Mouse (Mus musculus): ENCODE measurements at regions not wholly inside any gene's neighbourhood (a gene's known extent, or its start where the extent isn't known, plus 50 kb on each side); places are given as distances from the start of the nearest gene placed in this dataset.

DNA sequence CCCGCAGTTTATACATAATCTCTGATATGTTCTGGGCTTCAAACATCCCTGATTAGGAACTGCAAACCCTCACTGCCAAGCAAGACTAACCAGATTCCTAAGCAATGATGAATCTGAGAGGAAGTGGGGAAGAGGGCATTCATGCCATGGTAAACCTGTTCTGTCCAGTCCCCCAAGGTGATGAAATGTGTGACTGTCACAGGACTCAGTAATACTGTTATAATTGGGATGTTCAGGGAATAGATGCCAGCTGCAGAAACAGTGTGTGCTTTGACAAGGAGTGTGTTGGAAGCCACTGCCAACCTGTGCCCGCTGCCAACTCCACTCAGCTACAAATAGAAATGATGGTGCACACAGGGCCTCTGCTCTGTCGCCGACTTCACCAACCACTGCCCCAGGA lies 466.0 kb downstream of the Efna5 start:
- no peak for DNase-seq (ENCODE audit: low spot score in 2 of 2)

DNA sequence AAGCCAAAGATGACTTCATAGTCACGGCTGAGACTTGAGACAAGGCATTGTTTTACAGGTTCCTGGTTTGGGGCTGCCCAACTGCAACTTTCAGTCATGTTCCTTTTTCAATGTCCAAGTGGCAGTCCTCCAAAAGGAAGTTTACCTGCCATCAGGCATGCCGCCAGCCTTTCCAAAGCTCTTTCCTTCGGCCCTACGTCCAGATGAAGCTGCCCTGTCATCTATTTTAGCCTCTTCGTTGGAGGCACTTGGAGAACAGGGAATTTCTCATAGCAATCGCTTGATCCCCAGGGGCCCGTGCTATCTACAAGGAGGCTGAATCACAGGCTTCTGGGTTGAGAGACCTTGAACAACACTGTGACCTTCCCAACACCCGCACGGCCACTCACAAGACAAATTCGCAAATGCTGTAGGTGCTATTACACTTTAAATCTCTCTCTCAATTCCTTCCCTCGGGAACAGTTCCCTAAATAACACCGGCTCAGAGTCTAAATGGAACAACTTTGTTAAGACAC lies 468.4 kb downstream of the Efna5 start:
- no peak for DNase-seq (ENCODE audit: low spot score in 2 of 2)

DNA sequence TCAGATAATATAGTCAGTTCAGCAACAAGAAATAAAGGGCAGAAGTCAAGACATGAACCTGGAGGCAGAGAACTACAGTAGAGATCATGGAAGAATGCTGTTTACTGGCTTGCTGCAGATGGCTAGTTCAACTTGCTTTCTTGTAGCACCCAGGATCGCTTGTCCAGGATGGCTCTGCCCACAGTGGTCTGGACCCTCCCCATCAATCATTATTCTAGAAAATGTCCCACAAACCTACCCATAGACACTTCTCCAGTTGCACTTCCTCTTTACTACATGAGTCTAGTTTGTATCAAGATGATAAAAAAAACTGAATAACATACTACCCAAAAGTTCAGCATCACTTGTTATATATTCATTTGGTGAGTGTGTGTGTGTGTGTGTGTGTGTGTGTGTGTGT lies 477.4 kb downstream of the Efna5 start:
- DNase-seq (ENCODE audit: low spot score in 2 of 2), result no peak

DNA sequence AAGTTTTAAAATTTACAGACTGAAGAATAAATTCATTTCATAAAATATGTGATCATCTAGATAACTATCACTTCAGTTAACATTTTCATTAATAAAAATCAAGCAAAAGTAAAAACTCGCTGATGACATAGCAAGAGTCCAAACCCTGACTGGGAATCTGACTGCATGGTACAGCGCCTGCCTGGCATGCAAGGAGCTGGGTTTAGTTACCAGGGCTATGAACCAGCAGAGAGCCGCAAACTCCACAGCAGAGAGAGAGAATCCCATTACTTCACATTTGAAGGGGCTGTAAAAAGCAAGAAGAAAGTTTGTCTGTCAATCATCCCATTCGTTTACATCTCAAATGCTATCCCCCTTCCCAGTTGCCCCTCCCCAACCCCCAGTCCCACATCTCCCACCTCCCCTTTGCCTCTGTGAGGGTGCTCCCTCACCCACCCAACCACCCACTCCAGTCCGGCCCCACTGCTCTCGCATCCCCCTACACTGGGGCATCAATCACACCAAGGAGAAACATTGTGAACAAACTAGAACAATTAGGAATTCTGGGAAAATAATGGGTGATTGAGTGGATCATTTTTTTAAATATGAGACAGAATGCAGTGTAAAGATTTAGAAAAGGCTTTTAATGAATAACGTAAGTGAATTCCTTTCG lies 487.6 kb downstream of the Efna5 start:
- no peak for DNase-seq (ENCODE audit: low spot score in 2 of 2)

DNA sequence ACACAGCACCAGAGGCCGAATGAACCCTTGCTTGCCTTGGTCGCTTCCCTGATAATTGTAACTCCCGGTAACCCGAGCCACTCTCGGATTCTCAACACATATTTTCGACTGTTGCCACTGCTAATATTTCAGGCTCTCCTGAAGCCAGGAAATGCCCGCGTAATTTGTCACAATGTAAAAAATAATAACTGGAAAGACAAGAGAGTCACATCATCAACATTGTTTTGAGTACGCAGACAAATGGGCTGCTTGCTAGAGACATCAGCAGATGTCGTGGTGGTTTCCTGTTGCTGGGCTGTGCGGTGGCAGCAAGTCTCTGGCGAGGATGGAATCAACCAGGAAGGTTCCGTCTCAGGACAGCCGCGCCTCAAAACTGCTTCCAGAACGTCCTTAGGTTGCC lies 497.1 kb downstream of the Efna5 start:
- DNase-seq (ENCODE audit: low spot score in 2 of 2), result no peak

DNA sequence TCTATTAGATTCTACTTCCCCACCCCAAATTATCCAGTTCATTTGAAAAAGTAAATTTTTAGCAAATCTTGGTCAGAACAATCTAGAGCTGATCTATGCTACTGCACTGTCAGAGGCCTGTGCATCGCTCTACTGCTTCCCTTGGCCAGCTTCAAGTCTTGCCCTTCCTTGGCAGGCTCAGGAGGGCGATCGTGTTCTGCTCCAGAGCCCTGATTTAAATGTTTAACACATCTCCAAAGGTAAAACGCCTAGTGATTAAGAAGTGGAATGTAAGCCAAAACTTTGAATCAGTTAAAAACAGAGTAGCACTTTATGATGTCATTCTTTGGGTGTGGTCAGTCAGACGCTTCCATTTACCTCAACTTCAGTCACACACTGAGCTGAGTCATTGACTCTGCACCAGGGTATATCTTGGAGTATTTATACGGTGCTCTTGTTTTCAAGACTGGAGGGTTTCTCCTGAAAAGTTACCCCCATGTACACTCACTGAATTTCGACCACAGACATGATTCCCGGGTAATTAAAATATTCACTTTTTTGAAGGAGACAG lies 502.2 kb downstream of the Efna5 start:
- DNase-seq (ENCODE audit: low spot score in 2 of 2), result no peak

DNA sequence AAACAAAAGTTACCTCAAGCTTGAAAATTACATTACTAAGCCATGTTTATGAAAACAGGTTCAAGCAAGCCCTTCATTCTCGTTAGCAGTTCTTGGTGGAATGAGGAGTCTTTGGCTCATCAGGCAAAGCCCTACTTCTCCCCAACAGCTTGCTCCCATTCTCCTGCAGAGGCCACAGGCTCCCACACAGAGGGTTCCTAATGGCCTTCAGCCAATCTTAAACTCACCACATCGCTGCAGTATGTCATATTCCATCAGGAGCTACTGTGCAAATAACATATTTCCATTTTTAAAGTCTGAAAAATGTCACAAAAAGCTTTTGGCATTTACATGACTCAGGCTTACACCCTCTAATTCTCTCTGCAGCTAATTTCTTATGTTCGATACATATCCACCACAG lies 512.0 kb downstream of the Efna5 start:
- DNase-seq (ENCODE audit: low spot score in 2 of 2), result no peak

DNA sequence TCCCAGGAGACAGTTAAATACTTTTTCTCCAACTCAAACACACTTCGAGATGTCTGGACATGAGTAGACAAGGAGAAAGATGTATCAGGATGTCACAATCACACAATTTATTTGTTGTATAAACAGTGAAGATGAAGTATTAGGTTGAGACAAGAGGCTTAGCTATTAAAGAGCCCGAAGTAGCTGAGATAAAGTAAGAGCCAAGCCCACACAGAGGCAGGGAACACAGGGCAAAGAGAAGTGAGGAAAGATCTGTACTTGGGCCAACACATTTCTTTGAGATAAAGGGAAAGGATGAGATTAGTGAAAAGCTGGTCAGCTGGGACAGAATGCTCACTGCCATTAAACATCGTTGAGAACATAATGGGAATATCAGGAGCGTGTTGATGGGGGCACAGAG lies 513.2 kb downstream of the Efna5 start:
- no peak for DNase-seq (ENCODE audit: low spot score in 2 of 2)

DNA sequence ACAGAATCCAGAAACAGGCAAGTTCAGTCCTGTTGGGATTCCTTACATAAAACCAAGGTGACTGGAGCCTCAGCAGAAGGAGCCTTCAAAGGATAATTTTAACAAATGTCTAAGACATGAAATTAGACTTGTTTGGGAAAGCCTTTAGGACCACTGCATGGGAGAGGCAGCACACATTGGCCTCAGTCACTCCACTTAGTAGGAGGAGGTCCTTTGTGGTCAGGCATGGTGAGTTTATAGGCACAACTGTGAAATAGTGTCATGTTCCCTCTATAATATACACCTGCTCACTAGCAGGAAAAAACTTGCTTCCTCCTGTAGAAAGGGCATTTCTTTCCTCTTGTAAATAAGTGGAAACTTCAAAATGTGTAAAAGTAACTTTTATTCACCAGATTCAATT lies 522.8 kb downstream of the Efna5 start:
- DNase-seq (ENCODE audit: low spot score in 2 of 2), result no peak

DNA sequence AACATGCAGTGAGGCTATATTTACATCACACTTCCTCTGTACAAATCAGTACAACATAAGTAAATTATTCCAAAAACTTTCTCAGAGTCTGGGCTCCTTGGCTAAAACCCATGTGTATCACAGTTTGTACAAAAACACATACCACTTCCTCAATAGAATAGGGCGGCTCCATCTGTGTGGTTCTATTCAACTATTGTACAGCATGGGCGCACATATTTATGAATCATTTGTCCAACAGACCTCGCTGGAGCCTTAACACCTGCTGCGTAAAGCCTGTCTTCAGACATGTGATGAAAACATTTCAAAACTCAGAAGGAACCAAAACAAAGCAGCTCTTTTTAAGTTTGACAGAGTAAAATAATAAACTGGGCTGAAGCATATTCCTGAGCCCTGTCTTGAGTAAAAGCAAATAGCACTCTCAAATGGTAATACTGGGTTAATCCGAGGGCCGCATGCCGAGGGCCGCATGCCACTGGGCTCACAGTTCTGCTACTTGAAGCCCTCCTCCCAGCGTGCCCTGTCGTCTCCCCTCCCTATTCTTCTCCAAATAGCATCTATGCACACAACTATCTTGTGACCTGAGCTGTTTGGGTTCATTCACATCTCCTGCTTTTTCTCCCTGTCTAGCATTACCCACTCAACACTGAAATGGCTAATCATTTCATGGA lies 543.1 kb downstream of the Efna5 start:
- no peak for DNase-seq (ENCODE audit: low spot score in 2 of 2)

DNA sequence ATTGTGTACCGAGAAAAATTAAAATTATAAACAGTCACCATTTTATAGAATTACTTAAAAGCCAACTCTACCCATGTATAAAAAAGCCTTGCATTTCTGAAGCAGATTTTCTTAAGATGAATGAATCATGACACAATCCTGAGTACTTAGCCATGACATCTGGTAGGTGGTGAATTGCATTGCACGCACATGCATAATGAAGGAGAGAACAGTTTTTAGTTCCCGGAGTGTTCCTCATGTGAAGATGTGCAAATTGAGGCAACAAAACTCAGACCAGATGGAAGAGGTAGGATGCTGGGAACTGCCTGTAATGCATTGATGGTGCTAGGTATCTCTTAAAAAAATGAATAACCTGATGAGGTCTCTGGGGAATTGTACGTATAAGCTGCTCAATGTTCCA lies 550.9 kb downstream of the Efna5 start:
- no peak for DNase-seq (ENCODE audit: low spot score in 2 of 2)

DNA sequence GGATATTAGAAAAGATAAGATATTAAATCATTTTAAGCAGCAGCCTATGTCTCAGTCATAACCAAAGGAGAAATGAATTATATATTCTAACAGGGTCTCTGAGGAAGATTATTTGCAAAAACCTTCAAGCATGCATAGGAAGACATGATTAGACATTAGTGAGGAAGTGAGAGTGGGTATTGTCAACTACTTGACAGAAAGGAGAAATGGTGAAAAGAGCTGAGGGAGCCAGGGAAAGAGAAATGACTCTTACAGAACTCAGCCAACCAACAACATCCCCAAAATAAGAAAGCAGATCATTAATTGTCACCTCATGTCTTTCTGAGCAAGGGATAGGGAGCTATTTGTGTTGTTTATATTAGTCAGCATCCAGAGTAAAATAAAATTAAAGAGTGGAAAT lies 554.3 kb downstream of the Efna5 start:
- DNase-seq (ENCODE audit: low spot score in 2 of 2), result no peak

DNA sequence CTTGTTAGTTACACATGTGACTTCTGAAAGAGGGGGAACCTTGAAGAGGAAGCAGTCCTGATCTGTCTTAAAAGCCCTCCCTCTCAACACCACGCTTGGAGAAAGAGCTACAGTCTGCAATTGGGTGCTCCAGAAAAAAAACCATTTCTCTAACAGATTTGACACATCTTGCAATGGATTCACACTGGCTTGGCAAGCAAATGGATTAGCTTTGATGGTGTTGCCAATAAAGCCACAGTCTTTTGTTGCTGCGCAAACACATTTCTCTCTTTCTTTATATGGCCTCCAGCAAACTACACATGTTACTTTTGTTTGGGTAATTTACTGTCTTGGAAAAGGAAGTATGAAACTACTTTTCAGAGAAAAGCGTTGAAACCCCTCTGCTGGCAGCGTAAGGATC lies 562.1 kb downstream of the Efna5 start:
- no peak for DNase-seq (ENCODE audit: low spot score in 2 of 2)

DNA sequence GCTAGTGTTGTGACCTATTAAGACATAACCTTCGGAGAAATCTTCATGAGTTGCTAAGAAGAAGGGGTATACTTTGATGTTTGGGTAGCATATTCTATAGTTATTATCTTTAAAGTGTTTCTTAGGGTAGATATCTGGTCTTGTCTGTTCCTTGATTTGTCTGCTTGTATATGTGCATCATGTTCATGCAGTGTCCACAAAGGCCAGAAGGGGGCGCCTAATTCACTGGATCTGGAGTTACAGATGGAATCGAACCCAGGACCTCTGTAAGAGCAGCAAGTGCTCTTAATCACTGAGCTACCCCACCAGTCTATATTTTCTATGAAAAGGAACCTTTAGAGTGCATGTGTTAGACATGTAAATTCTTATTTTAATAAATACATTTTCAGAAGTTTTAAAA lies 571.1 kb downstream of the Efna5 start:
- no peak for DNase-seq (ENCODE audit: low spot score in 2 of 2)

DNA sequence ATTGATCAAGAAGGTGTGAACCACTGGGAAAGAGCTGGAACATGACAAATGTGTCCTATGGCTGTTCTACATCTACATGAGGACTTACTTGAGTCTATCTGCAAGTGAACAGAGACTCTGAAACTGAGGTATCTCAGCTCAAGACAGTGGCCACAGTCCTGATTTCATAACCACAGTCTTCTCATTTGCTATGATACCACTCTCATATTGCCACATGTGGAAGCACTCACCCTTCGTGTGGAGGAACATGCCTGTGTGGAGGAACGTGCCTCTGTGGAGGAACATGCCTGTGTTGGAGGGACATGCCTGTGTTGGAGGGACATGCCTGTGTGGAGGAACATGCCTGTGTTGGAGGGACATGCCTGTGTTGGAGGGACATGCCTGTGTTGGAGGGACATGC lies 574.0 kb downstream of the Efna5 start:
- no peak for DNase-seq (ENCODE audit: low spot score in 2 of 2)

DNA sequence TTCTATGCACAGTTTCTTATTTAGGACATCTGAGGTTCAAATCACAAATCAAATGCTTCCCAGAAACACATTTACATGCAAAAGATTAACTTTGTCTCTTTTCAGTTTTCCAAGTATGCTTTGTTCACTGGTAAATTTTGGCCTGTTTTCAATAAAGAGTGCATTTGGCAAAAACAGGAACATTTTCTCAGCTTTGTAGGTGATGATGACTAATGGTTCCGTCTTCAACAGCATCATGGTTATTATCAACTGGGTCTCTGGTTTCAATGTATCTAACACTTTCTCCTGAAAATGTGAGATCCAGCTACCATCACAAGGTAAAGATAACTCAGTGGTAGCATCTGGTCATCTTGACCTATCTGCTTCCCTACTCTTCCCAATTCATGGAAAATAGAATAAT lies 574.6 kb downstream of the Efna5 start:
- DNase-seq (ENCODE audit: low spot score in 2 of 2), result no peak

DNA sequence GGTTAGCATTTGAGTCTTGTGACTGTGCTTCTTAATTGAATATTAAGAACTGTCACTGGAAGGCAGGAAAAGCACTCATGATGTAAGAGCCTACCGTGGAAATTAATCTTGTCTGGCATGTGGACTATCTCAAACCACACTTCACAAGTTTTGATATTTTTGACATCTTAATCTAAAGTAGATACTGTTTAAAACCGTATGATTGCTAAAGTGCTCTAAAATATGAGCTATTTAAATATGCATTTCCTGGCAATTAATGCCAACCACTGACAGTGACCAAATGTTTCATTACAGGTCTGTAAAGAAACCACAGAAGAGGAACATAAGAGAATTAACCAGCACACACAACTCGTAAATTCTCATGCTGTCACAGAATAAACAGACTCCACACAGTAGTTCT lies 576.0 kb downstream of the Efna5 start:
- no peak for DNase-seq (ENCODE audit: low spot score in 2 of 2)

DNA sequence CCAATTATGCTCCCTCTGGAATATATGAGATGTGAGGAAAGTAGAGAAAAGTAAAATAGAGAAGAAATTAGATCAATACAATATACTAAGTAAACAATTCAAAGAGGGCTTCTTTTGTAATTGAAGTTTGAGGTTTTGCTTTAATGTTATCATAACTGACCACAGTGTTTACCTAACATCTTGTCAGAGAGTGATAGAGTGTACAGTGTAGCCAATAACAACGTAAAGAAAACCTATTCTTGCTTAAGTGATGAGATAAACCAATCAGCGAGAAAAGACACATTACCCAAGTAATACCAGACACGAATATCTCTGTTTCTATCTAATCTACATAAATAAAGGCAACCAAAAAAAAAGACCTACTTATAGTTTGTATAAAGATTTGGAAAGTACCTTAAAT lies 577.0 kb downstream of the Efna5 start:
- DNase-seq (ENCODE audit: low spot score in 2 of 2), result no peak

DNA sequence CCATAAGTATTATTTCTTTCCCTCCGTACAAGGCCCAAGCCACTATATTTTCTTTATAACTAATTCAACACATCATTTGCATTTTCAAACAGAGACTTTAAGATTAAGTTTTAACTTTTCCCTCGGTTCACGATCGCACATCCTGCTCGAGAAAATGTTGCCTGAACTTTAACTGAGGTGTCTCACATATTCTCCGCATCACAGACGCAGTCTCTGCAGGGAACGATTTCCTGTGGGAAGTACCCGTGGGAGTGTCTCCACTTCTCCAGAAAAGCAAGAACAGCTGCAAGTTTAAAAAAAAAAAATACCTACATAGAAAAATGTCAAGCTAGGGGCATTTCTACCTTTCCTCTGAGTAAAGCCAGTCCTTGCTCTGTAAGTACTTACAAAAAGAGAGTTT lies 581.2 kb downstream of the Efna5 start:
- DNase-seq (ENCODE audit: low spot score in 2 of 2), result no peak

DNA sequence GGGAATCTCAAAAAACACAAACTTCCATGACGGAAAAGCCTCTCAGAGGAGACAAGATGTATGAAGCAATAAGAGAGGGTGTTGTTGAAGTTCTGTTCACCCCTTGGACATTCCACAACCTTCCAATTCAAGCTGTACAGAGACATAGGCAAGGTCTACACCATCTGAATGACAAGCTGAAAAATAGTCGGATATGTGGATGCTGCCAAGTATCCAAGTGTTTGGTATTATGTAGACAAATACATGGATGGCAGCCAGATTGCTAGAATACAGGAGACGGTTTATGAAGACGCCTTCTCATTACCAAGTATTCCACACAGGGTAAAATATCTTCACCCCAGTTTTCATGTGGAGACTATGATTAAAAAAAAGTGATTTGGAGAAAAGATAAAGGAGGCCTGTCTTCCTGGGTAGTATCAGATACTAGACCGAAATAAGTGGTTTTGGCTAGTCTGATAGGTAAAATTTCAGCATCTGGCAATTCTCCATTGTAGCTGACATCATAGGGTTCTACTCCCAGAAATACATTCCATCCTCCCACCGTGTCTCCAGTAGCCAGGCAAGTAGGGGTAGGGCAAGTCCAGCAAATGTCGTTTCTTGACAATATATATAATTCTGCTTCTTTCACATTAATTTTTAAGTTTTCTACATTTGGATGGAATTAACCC lies 583.6 kb downstream of the Efna5 start:
- DNase-seq (ENCODE audit: low spot score in 2 of 2), result no peak

DNA sequence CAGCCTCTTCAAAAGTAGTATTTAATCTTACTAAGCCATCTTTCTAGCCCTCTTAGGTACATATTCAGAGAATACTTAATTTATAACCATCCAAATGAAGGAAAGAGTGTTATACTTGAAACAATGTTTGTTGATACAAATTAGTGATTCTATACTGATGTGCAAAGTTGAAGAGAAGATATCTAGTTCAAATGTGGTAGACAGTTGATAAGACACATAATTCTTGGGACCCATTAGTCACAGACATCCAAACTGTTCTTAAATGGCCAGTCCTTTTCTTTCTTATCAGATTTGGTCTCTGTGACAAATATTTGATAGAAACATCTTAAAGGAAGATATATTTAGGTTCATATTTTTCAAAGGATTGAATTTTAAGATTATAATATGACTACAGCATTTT lies 585.7 kb downstream of the Efna5 start:
- no peak for DNase-seq (ENCODE audit: low spot score in 2 of 2)

DNA sequence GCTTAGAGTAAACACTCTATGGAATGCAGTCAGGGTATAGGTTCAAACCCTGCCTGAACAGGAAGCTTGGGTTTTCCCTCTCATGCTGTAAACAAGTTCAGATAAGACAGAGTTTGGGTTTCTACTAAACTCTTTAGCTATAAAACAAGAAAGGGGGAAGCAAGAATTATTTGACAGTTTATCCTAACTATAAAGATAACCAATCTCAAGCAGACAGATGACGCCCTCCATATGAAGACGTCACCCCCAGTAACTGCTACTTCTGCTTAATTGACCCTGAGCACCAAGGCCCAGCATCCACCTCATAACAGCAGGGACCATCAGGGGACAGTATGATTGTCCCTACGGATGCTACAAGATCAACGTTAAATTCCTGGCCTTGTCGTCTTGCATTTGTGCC lies 588.4 kb downstream of the Efna5 start:
- DNase-seq (ENCODE audit: low spot score in 2 of 2), result no peak

DNA sequence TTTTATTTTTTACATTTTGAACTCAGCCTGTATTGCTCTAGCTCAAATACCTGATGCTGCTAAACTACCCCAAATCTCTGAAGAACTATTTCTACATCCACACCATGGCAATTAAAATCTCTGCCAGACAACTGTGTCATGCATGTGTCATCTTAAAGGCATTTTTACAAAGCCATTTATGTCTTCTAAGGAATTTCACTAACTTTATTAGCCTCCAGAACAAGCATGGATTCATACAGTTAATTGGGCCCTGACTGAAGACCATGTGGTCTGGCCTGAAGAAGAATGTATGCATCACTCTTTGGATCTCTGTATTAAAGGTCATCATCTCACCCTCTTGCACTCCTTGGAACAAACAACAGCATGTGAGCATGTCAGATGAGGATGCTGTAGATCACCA lies 593.5 kb downstream of the Efna5 start:
- DNase-seq (ENCODE audit: low spot score in 2 of 2), result no peak

All from natural killer cell, adult 2 months (primary cell).